Mouse (Mus musculus) stomach, embryonic 16.5 days (tissue): ENCODE results near the gene Gm5134. TPM values are rescaled to one million over a fixed set of nuclear protein-coding genes. Genes with fewer than 3 reads are reported as not detected.

Experiments used
- microRNA-seq: library from miRNA; unstranded; fragments of <30 nt; microRNA quantifications from one replicate; pipeline ENCODE4, GENCODE M21; 2016
- polyA plus RNA-seq: library from polyadenylated mRNA; unstranded; fragments of >200 nt; fragmentation: Nextera tagmentation; extraction: Ambion mirVana; gene quantifications from 2 replicates; pipeline ENCODE4 v1.2.1, GENCODE M21; 2015

Gene Gm5134
- polyA plus RNA-seq, 1 experiment from 2014 or later: not detected

Small RNA genes lying within 50 kb of the gene (microRNA-seq; reads per million reads assigned to microRNA genes)
- not detected for gene Mir6409

Other genes starting within 250 kb of the Gm5134 start
- 29.3 and 34.0 TPM in 2 replicates for gene Cabin1, start 190.2 kb upstream of the Gm5134 start, polyA plus RNA-seq
- gene Ddt, start 181.1 kb upstream of the Gm5134 start, polyA plus RNA-seq: 57.1 and 72.9 TPM in 2 replicates
- not detected in 2 replicates for gene Gm20441, start 173.6 kb upstream of the Gm5134 start, polyA plus RNA-seq
- gene Gstt3, start 173.1 kb upstream of the Gm5134 start, polyA plus RNA-seq: 50.2 and 55.5 TPM in 2 replicates
- gene Gstt1, start 155.9 kb upstream of the Gm5134 start, polyA plus RNA-seq: 20.6 and 20.8 TPM in 2 replicates
- not detected in 2 replicates for gene Gstt4, start 132.0 kb upstream of the Gm5134 start, polyA plus RNA-seq
- 64.8 and 76.9 TPM in 2 replicates for gene Gstt2, start 117.1 kb upstream of the Gm5134 start, polyA plus RNA-seq
- gene Mif, start 94.3 kb upstream of the Gm5134 start, polyA plus RNA-seq: 1,459 and 1,538 TPM in 2 replicates
- gene Derl3, start 61.1 kb upstream of the Gm5134 start, polyA plus RNA-seq: 9.6 and 11.9 TPM in 2 replicates
- gene Smarcb1, start 32.9 kb upstream of the Gm5134 start, polyA plus RNA-seq: 159 and 162 TPM in 2 replicates
- 83.6 and 97.1 TPM in 2 replicates for gene Chchd10, start 21.4 kb upstream of the Gm5134 start, polyA plus RNA-seq
- 33.8 and 39.1 TPM in 2 replicates for gene Mmp11, start 18.0 kb upstream of the Gm5134 start, polyA plus RNA-seq
- gene Gm867, start 13.8 kb upstream of the Gm5134 start, polyA plus RNA-seq: 0.75 and 1.0 TPM in 2 replicates
- 1.9 and 2.1 TPM in 2 replicates for gene Vpreb3, start 11.5 kb upstream of the Gm5134 start, polyA plus RNA-seq
- 15.7 and 15.9 TPM in 2 replicates for gene Zfp280b, start 78.1 kb downstream of the Gm5134 start, polyA plus RNA-seq
- gene Slc5a4b, start 156.4 kb downstream of the Gm5134 start, polyA plus RNA-seq: 0.15 TPM in 1 of 2 replicates, not detected in the other
- not detected in 2 replicates for gene Slc5a4a, start 192.9 kb downstream of the Gm5134 start, polyA plus RNA-seq